Mouse (Mus musculus) embryonic fibroblast, embryonic 13.5 days (primary cell): Measurements from ENCODE around the gene Efhd2.

Experiments used
- CTCF ChIP-seq: IDR thresholded peaks from 2 replicates; pipeline ENCODE4 v1.5.1; 2011; ENCODE audit warnings: mild to moderate bottlenecking, control low read depth, low read length, moderate library complexity, borderline replicate concordance; ENCODE audit not compliant: insufficient read depth
- POLR2A ChIP-seq: IDR thresholded peaks from 2 replicates; pipeline ENCODE4 v1.6.1; 2011; ENCODE audit warnings: low read depth, mild to moderate bottlenecking, control low read depth, low read length, moderate library complexity

- TF ChIP-seq CTCF (no peak), POLR2A (no peak)
These were observed 53.5 kb downstream of the Efhd2 start for GRCm38 (mm10) chr4:141821178-141821577.
